Mouse (Mus musculus) left cerebral cortex, postnatal 25 days (tissue): ENCODE results near the gene Auts2. TPM values are rescaled to one million over a fixed set of nuclear protein-coding genes. Genes with fewer than 3 reads are reported as not detected.

Experiments used
- DNase-seq, 2 experiments: peaks; one replicate each; pipeline ENCODE4 v3.0.0; 2022; ENCODE audit warnings: low spot score in 2 of 2, mixed read lengths in 1 of 2
- intact Hi-C: fragments of 180-260 bp; cut with DNase I; formaldehyde crosslinking; loops from one replicate; pipeline ENCODE4 v1.15.1; 2025
- total RNA-seq, 2 experiments: library from RNA; stranded (reverse); gene quantifications; 2 replicates each; pipeline ENCODE4 v1.2.3; 2021

The Auts2 gene
- total RNA-seq, 2 experiments from 2014 or later, result 95.9 to 104 TPM

GRCm38 (mm10) chr5:131596591-131596990 is 946.6 kb downstream of the Auts2 start:
- no peak for DNase-seq
- intact Hi-C loops, result loop anchor here (5.0 kb wide), 1 partner anchor 59 kb away; no protein-coding TSS in a partner anchor

GRCm38 (mm10) chr5:131595730-131596129 is 947.4 kb downstream of the Auts2 start:
- intact Hi-C loops, result loop anchor here (5.0 kb wide), 1 partner anchor 58 kb away; no protein-coding TSS in a partner anchor
- no peak for DNase-seq

- DNase-seq, result no peak
- intact Hi-C loops, result no loop called here
These were observed 948.5 kb downstream of the Auts2 start for GRCm38 (mm10) chr5:131594597-131594996.

- intact Hi-C loops, result no loop called here
- no peak for DNase-seq
These were observed 949.9 kb downstream of the Auts2 start for GRCm38 (mm10) chr5:131593261-131593660.

GRCm38 (mm10) chr5:131589948-131590467 is 953.1 kb downstream of the Auts2 start:
- no peak for DNase-seq
- intact Hi-C loops, result no loop called here

GRCm38 (mm10) chr5:131586332-131586700 is 956.8 kb downstream of the Auts2 start:
- DNase-seq, result no peak
- intact Hi-C loops, result no loop called here

GRCm38 (mm10) chr5:131585684-131586331 is 957.3 kb downstream of the Auts2 start:
- no peak for DNase-seq
- intact Hi-C loops, result no loop called here

GRCm38 (mm10) chr5:131584260-131585135 is 958.6 kb downstream of the Auts2 start:
- DNase-seq, result peak in 1 of 2 experiments; percentile 30
- intact Hi-C loops, result no loop called here

GRCm38 (mm10) chr5:131581110-131582050 is 961.8 kb downstream of the Auts2 start:
- no peak for DNase-seq

GRCm38 (mm10) chr5:131578737-131579136 is 964.4 kb downstream of the Auts2 start:
- no peak for DNase-seq
- intact Hi-C loops, result no loop called here

More at GRCm38 (mm10) chr5:131581110-131582050, 961.8 kb downstream of the Auts2 start:
- intact Hi-C loops, result no loop called here

GRCm38 (mm10) chr5:131575733-131576265 is 967.3 kb downstream of the Auts2 start:
- intact Hi-C loops, result no loop called here

GRCm38 (mm10) chr5:131575086-131575514 is 968.0 kb downstream of the Auts2 start:
- intact Hi-C loops, result no loop called here
- DNase-seq, result no peak

More at GRCm38 (mm10) chr5:131575733-131576265, 967.3 kb downstream of the Auts2 start:
- no peak for DNase-seq

- intact Hi-C loops, result no loop called here
- DNase-seq, result no peak
These were observed 968.6 kb downstream of the Auts2 start for GRCm38 (mm10) chr5:131574469-131575085.

- DNase-seq, result peak in 1 of 2 experiments; percentile 42
- intact Hi-C loops, result no loop called here
These were observed 969.6 kb downstream of the Auts2 start for GRCm38 (mm10) chr5:131573296-131574177.

- intact Hi-C loops, result no loop called here
These were observed 977.1 kb downstream of the Auts2 start for GRCm38 (mm10) chr5:131566032-131566431.

GRCm38 (mm10) chr5:131563630-131564252 is 979.4 kb downstream of the Auts2 start:
- DNase-seq, result no peak
- intact Hi-C loops, result no loop called here

More at GRCm38 (mm10) chr5:131566032-131566431, 977.1 kb downstream of the Auts2 start:
- DNase-seq, result no peak
